Mouse (Mus musculus) bone marrow, adult 2 months (tissue): ENCODE measurements around the gene Wee1.
A peak's percentile ranks its signal among the peaks of the same experiment; 100 is the strongest.

ENCODE experiments used
- CTCF ChIP-seq: fragments of 200-500 bp; IDR thresholded peaks from 2 replicates; pipeline ENCODE4 v1.5.1; 2011; ENCODE audit warnings: low read length, control low read depth; ENCODE audit not compliant: control insufficient read depth, insufficient read depth
- POLR2A ChIP-seq: fragments of 200-500 bp; IDR thresholded peaks from 2 replicates; pipeline ENCODE4 v1.6.1; 2011; ENCODE audit warnings: low read depth, mild to moderate bottlenecking, control low read depth, low read length, borderline replicate concordance; ENCODE audit not compliant: control insufficient read depth

DNA sequence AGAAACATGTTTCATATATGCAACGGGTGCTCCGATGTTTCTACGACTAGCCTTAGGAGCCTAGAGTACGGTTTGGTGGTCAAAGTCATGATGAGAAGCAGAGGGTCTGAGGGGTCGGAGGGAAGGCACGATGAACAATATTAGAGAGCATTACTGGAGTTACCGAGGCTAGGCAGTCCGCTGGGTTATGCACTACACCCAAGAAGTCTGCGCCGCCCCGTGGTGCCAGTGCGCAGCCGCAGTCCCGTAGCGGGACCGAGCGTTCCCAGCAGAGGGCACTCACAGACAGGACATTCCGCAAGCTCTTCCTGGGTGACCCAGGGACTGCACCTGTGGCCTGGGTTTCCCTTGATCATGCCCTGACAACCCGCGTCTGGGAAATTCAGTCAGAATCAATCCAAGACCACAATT lies 42.9 kb downstream of the Wee1 start:
- TF ChIP-seq CTCF = peak; percentile 99
- peak; percentile 71; the same call in 1 of the 2 replicates for TF ChIP-seq POLR2A
